Mouse (Mus musculus) limb, embryonic 10.5 days (tissue): ENCODE measurements around the gene Xxylt1. TPM values are rescaled to one million over a fixed set of nuclear protein-coding genes. Genes with fewer than 3 reads are reported as not detected.

Source experiments
- DNase-seq: peaks from one replicate; pipeline ENCODE4 v3.0.0-alpha.2; 2017; ENCODE audit warnings: low spot score
- H3K27ac ChIP-seq: fragments of 300-500 bp; sonication (generic); 2 replicates; pipeline ENCODE4 v1.5.1; 2016; ENCODE audit warnings: mild to moderate bottlenecking
- H3K27me3 ChIP-seq: fragments of 300-500 bp; sonication (generic); 2 replicates; pipeline ENCODE4 v1.6.1; 2016; ENCODE audit warnings: low read depth, mild to moderate bottlenecking; ENCODE audit not compliant: poor library complexity, severe bottlenecking
- H3K36me3 ChIP-seq: fragments of 300-500 bp; sonication (generic); 2 replicates; pipeline ENCODE4 v1.6.1; 2016; ENCODE audit warnings: mild to moderate bottlenecking, moderate library complexity
- H3K4me1 ChIP-seq: fragments of 300-500 bp; sonication (generic); 2 replicates; pipeline ENCODE4 v1.6.1; 2016
- H3K4me3 ChIP-seq: fragments of 300-500 bp; sonication (generic); 2 replicates; pipeline ENCODE4 v1.5.1; 2016; ENCODE audit warnings: mild to moderate bottlenecking, moderate library complexity
- H3K9me3 ChIP-seq: fragments of 300-500 bp; sonication (generic); replicated peaks from 2 replicates; pipeline ENCODE4 v1.6.1; 2016; ENCODE audit warnings: mild to moderate bottlenecking
- WGBS: fragments of 180-500 bp; shearing (Covaris S2); methylation state at CpG from one replicate; pipeline ENCODE4 v1.1.7; 2016; 5-methylcytosine and 5-hydroxymethylcytosine counted together
- polyA plus RNA-seq: library from polyadenylated mRNA; unstranded; fragments of >200 nt; fragmentation: Nextera tagmentation; extraction: Ambion mirVana; gene quantifications from 2 replicates; pipeline ENCODE4 v1.2.1, GENCODE M21; 2016

Gene Xxylt1
- polyA plus RNA-seq, result 16.4 and 16.6 TPM in 2 replicates

GRCm38 (mm10) chr16:31081125-31081664 lies at the start of gene Xxylt1:
Xxylt1 (minus strand) TSS chr16:31081432.
- H3K36me3 ChIP-seq, result peaks cover 11% of the 10 kb centered on the region; the same call in 1 of the 2 replicates
- H3K9me3 ChIP-seq, result no peaks in the 10 kb centered on the region
- peak; percentile 94 for DNase-seq
- peak within 1 kb of the TSS; percentile 83 for H3K4me3 ChIP-seq
- no peaks in the 10 kb centered on the region for H3K27me3 ChIP-seq
- H3K27ac ChIP-seq, result peak within 1 kb of the TSS; percentile 90
- H3K4me1 ChIP-seq, result peaks cover 28% of the 10 kb centered on the region
- under 1% methylated on average over 52 of the region's 54 CpGs for WGBS

GRCm38 (mm10) chr16:31128116-31128515 lies 46.9 kb upstream of the Xxylt1 start:
- no peak for DNase-seq
- WGBS, result 81% methylated on average over 5 of the region's 5 CpGs
- Histone ChIP-seq H3K36me3 (peaks cover 17% of the 10 kb centered on the region), H3K4me1 (peaks cover 32% of the 10 kb centered on the region), H3K27me3 (no peaks in the 10 kb centered on the region), H3K9me3 (no peaks in the 10 kb centered on the region), H3K27ac (no peak overlapping the region), H3K4me3 (no peak overlapping the region)

GRCm38 (mm10) chr16:31124991-31125390 lies 43.8 kb upstream of the Xxylt1 start:
- DNase-seq, result no peak
- Histone ChIP-seq H3K4me3 (no peak overlapping the region), H3K4me1 (peaks cover 6% of the 10 kb centered on the region), H3K36me3 (peaks cover 15% of the 10 kb centered on the region), H3K27ac (no peak overlapping the region), H3K27me3 (no peaks in the 10 kb centered on the region), H3K9me3 (no peaks in the 10 kb centered on the region)
- 61% methylated on average over 5 of the region's 5 CpGs for WGBS

- Histone ChIP-seq H3K4me3 (no peak overlapping the region), H3K36me3 (peaks cover 13% of the 10 kb centered on the region), H3K9me3 (no peaks in the 10 kb centered on the region), H3K27me3 (no peaks in the 10 kb centered on the region), H3K4me1 (peaks cover 14% of the 10 kb centered on the region), H3K27ac (no peak overlapping the region)
- WGBS, result 96% methylated on average over 6 of the region's 6 CpGs
- DNase-seq, result no peak
These were observed 40.4 kb upstream of the Xxylt1 start for GRCm38 (mm10) chr16:31121612-31122011.

GRCm38 (mm10) chr16:31113596-31113995 lies 32.4 kb upstream of the Xxylt1 start:
- Histone ChIP-seq H3K9me3 (no peaks in the 10 kb centered on the region), H3K4me1 (peaks cover 8% of the 10 kb centered on the region; the same call in 1 of the 2 replicates), H3K4me3 (no peak overlapping the region), H3K27ac (no peak overlapping the region), H3K36me3 (peaks cover 41% of the 10 kb centered on the region), H3K27me3 (no peaks in the 10 kb centered on the region)
- DNase-seq, result no peak

- Histone ChIP-seq H3K27me3 (no peaks in the 10 kb centered on the region), H3K4me3 (no peak overlapping the region), H3K9me3 (no peaks in the 10 kb centered on the region), H3K36me3 (peaks cover 42% of the 10 kb centered on the region), H3K27ac (no peak overlapping the region), H3K4me1 (no peaks in the 10 kb centered on the region)
- no peak for DNase-seq
- 91% methylated on average over 2 of the region's 2 CpGs for WGBS
These were observed 20.1 kb upstream of the Xxylt1 start for GRCm38 (mm10) chr16:31101352-31101751.

- no peaks in the 10 kb centered on the region for H3K9me3 ChIP-seq
- H3K4me1 ChIP-seq, result no peaks in the 10 kb centered on the region
- H3K27me3 ChIP-seq, result no peaks in the 10 kb centered on the region
- H3K36me3 ChIP-seq, result peaks cover 39% of the 10 kb centered on the region
- no peak overlapping the region for H3K27ac ChIP-seq
- DNase-seq, result no peak
- no peak overlapping the region for H3K4me3 ChIP-seq
- 83% methylated on average over 1 of the region's 1 CpGs for WGBS
These were observed 18.7 kb upstream of the Xxylt1 start for GRCm38 (mm10) chr16:31099906-31100305.

GRCm38 (mm10) chr16:31094036-31094435 lies 12.8 kb upstream of the Xxylt1 start:
- 89% methylated on average over 6 of the region's 6 CpGs for WGBS
- no peak for DNase-seq

GRCm38 (mm10) chr16:31093186-31093585 lies 12.0 kb upstream of the Xxylt1 start:
- Histone ChIP-seq H3K36me3 (0 out of 2 replicates have a peak, but pooled peaks cover 3% of the 10 kb centered on the region), H3K27me3 (no peaks in the 10 kb centered on the region), H3K27ac (no peak overlapping the region), H3K4me3 (no peak overlapping the region), H3K9me3 (no peaks in the 10 kb centered on the region), H3K4me1 (no peaks in the 10 kb centered on the region)
- WGBS, result 63% methylated on average over 9 of the region's 9 CpGs
- DNase-seq, result no peak

More at GRCm38 (mm10) chr16:31094036-31094435, 12.8 kb upstream of the Xxylt1 start:
- H3K4me3 ChIP-seq, result no peak overlapping the region
- H3K27me3 ChIP-seq, result no peaks in the 10 kb centered on the region
- 0 out of 2 replicates have a peak, but pooled peaks cover 3% of the 10 kb centered on the region for H3K36me3 ChIP-seq
- no peaks in the 10 kb centered on the region for H3K9me3 ChIP-seq
- no peak overlapping the region for H3K27ac ChIP-seq
- no peaks in the 10 kb centered on the region for H3K4me1 ChIP-seq

- WGBS, result 69% methylated on average over 6 of the region's 6 CpGs
- Histone ChIP-seq H3K4me3 (peak overlapping the region; percentile 83; the same call in 1 of the 2 replicates), H3K9me3 (no peaks in the 10 kb centered on the region), H3K27ac (peak overlapping the region; percentile 90; the same call in 1 of the 2 replicates), H3K27me3 (no peaks in the 10 kb centered on the region), H3K4me1 (peaks cover 28% of the 10 kb centered on the region), H3K36me3 (peaks cover 11% of the 10 kb centered on the region; the same call in 1 of the 2 replicates)
- no peak for DNase-seq
These were observed 659 bp upstream of the Xxylt1 start for GRCm38 (mm10) chr16:31081891-31082290.

- Histone ChIP-seq H3K36me3 (peaks cover 11% of the 10 kb centered on the region; the same call in 1 of the 2 replicates), H3K27me3 (no peaks in the 10 kb centered on the region), H3K9me3 (no peaks in the 10 kb centered on the region), H3K4me3 (peak overlapping the region; percentile 83), H3K27ac (peak overlapping the region; percentile 90), H3K4me1 (peaks cover 28% of the 10 kb centered on the region)
- peak; percentile 76 for DNase-seq
- under 1% methylated on average over 36 of the region's 36 CpGs for WGBS
These were observed 620 bp downstream of the Xxylt1 start for GRCm38 (mm10) chr16:31080573-31081051.

GRCm38 (mm10) chr16:31077396-31077795 lies 3.8 kb downstream of the Xxylt1 start:
- H3K27ac ChIP-seq, result no peak overlapping the region
- 95% methylated on average over 5 of the region's 5 CpGs for WGBS
- peaks cover 11% of the 10 kb centered on the region; the same call in 1 of the 2 replicates for H3K36me3 ChIP-seq
- no peak overlapping the region for H3K4me3 ChIP-seq
- H3K9me3 ChIP-seq, result no peaks in the 10 kb centered on the region
- H3K27me3 ChIP-seq, result no peaks in the 10 kb centered on the region
- DNase-seq, result no peak
- H3K4me1 ChIP-seq, result peaks cover 28% of the 10 kb centered on the region

GRCm38 (mm10) chr16:31076436-31076835 lies 4.8 kb downstream of the Xxylt1 start:
- 86% methylated on average over 8 of the region's 8 CpGs for WGBS
- Histone ChIP-seq H3K27ac (no peak overlapping the region), H3K27me3 (no peaks in the 10 kb centered on the region), H3K4me1 (peaks cover 22% of the 10 kb centered on the region), H3K36me3 (peaks cover 11% of the 10 kb centered on the region; the same call in 1 of the 2 replicates), H3K9me3 (no peaks in the 10 kb centered on the region), H3K4me3 (no peak overlapping the region)
- DNase-seq, result no peak
